Mouse (Mus musculus) C2C12 (cell line): Measurements from ENCODE around the gene Gabarap. TPM values are rescaled to one million over a fixed set of nuclear protein-coding genes. Genes with fewer than 3 reads are reported as not detected.
A peak's percentile ranks its signal among the peaks of the same experiment; 100 is the strongest.

Experiments
- H3K27me3 ChIP-seq: one replicate; pipeline ENCODE4 v1.6.1; 2011; ENCODE audit not compliant: control insufficient read depth, insufficient read depth, insufficient read length
- H3K36me3 ChIP-seq: one replicate; pipeline ENCODE4 v1.6.1; 2011; ENCODE audit not compliant: control insufficient read depth, insufficient read depth
- H3K4me3 ChIP-seq: one replicate; pipeline ENCODE4 v1.5.1; 2011; ENCODE audit warnings: mild to moderate bottlenecking, control low read depth; ENCODE audit not compliant: poor library complexity, insufficient read depth, severe bottlenecking
- H3K79me2 ChIP-seq: one replicate; pipeline ENCODE4 v1.6.1; 2011; ENCODE audit not compliant: control insufficient read depth, insufficient read depth
- H3K79me3 ChIP-seq: one replicate; pipeline ENCODE4 v1.6.1; 2011; ENCODE audit warnings: low read depth, control low read depth
- H3ac ChIP-seq: one replicate; pipeline ENCODE3; 2011; ENCODE audit warnings: low read depth; ENCODE audit not compliant: control insufficient read depth, insufficient read length
- CEBPB ChIP-seq: IDR thresholded peaks from one replicate; pipeline ENCODE4 v1.6.1; 2011; ENCODE audit warnings: low read depth, mild to moderate bottlenecking, control low read depth, moderate library complexity
- CTCF ChIP-seq: IDR thresholded peaks from one replicate; pipeline ENCODE4 v1.5.1; 2011; ENCODE audit not compliant: control insufficient read depth, insufficient read depth, insufficient read length
- FOSL1 ChIP-seq: IDR thresholded peaks from one replicate; pipeline ENCODE4 v1.8.0; 2011; ENCODE audit warnings: mild to moderate bottlenecking, low read length; ENCODE audit not compliant: poor library complexity, insufficient read depth, severe bottlenecking
- MAX ChIP-seq: IDR thresholded peaks from one replicate; pipeline ENCODE4 v1.6.1; 2011; ENCODE audit warnings: mild to moderate bottlenecking, control low read depth
- MYOD1 ChIP-seq: IDR thresholded peaks from one replicate; pipeline ENCODE4 v1.6.1; 2011; ENCODE audit warnings: low read depth; ENCODE audit not compliant: control insufficient read depth, insufficient read length
- MYOG ChIP-seq: IDR thresholded peaks from one replicate; pipeline ENCODE4 v1.6.1; 2011; ENCODE audit not compliant: control insufficient read depth, insufficient read length; ENCODE audit errors: extremely low read depth
- USF1 ChIP-seq: IDR thresholded peaks from one replicate; pipeline ENCODE4 v1.6.1; 2011; ENCODE audit warnings: low read depth, mild to moderate bottlenecking, control low read depth, moderate library complexity
- polyA plus RNA-seq: library from polyadenylated mRNA; unstranded; fragments of >200 nt; fragmentation: generic; extraction: Trizol; gene quantifications from one replicate; pipeline ENCODE4 v1.2.1, GENCODE M21; 2012; ENCODE audit warnings: missing spikeins

Gabarap gene
- polyA plus RNA-seq, 1 experiment, result 362 TPM

DNA sequence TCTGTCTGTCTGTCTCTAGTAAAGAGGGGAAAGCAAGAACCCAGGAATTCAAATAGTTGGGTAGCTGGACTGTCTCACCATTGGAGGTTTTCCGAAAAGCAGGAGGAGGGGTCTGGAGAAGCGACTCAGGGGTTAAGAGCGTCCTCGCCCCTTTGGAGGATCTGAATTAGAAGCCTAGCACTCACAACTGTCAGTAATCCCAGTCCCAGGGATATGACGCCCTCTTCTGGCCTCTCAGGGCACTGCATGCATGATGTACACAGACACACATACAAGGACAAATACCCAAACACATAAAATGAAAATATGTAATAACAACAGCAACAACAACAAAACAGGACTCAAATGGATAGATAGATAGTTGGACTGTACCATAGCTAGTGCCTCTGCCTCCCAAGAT, 30.3 kb upstream of the Gabarap start:
- peaks cover 20% of the 10 kb centered on the region for H3K27me3 ChIP-seq

DNA sequence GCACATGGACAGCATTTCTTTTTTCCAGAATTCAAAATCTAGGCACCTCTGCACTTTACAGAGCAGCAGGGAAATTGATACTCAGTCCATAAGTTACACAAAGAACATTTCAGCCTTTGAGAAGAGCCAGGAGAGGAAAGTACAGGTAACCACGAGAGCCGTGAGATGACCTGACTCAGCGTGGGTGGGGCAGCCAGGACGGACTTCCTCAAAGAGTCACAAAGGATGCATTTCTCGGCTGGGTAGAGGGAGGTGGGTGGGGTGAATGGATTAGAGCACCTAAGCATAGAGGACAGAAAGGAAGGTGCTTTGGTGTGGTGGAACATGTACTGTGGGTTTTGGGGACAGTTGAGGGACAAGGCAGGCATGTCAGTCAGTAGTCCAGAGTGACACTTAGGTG, 29.1 kb upstream of the Gabarap start:
- peaks cover 27% of the 10 kb centered on the region for H3K27me3 ChIP-seq
- TF ChIP-seq MYOG (no peak), CEBPB (no peak), CTCF (no peak), MYOD1 (no peak), FOSL1 (no peak)

More for the DNA sequence above, 30.3 kb upstream of the Gabarap start:
- Histone ChIP-seq H3K36me3 (no peaks in the 10 kb centered on the region), H3K79me3 (no peaks in the 10 kb centered on the region), H3ac (no peak overlapping the region), H3K79me2 (no peaks in the 10 kb centered on the region), H3K4me3 (no peak overlapping the region)
- no peak for TF ChIP-seq MYOD1
- no peak for TF ChIP-seq MYOG
- peak; percentile 2 for TF ChIP-seq CTCF
- TF ChIP-seq USF1, result no peak
- TF ChIP-seq MAX, result no peak

DNA sequence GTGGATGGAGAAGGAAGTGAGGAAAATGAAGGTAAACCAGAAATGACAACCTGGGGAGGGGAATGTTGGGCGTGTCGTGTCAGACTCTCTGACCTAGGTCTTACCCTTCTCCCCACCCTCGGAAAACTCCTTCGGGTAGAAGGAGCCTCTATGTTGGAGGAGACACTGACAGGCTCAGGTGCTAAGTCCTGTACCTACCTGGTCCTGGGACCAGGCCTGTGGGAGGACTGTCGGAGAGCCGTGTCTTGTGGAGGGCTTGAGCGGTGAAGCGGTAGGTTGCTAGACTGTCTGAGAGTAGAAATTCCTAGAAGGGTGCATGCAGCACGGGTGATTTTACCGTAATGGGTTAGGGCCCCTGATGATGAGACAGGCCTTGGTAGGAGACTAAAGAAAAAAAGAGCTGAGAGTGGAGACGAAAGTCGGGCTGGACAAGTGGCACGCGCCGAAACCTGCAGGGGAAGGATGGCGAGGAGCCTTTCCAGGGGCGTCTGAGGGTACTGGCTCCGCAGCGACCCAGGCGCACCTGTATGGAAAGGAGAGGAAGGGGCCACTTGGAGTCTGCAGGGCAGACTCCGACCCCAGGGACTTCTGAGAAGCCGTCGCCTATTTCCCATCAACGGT, 26.2 kb upstream of the Gabarap start, which contains the start of gene Cldn7:
TSS of gene Cldn7 (plus strand) at position 130 of the 621 bp plus-strand sequence.
- Histone ChIP-seq H3K36me3 (peaks cover 20% of the 10 kb centered on the region), H3ac (no peak within 1 kb of the TSS), H3K79me2 (no peaks in the 10 kb centered on the region), H3K27me3 (peaks cover 27% of the 10 kb centered on the region), H3K79me3 (no peaks in the 10 kb centered on the region), H3K4me3 (no peak within 1 kb of the TSS)
- TF ChIP-seq FOSL1 (no peak), USF1 (no peak), CTCF (no peak), MYOG (no peak), CEBPB (no peak), MYOD1 (no peak), MAX (no peak)

More for the DNA sequence above, 29.1 kb upstream of the Gabarap start:
- H3K36me3 ChIP-seq, result no peaks in the 10 kb centered on the region
- no peaks in the 10 kb centered on the region for H3K79me2 ChIP-seq
- no peak overlapping the region for H3K4me3 ChIP-seq
- H3K79me3 ChIP-seq, result no peaks in the 10 kb centered on the region
- H3ac ChIP-seq, result no peak overlapping the region

DNA sequence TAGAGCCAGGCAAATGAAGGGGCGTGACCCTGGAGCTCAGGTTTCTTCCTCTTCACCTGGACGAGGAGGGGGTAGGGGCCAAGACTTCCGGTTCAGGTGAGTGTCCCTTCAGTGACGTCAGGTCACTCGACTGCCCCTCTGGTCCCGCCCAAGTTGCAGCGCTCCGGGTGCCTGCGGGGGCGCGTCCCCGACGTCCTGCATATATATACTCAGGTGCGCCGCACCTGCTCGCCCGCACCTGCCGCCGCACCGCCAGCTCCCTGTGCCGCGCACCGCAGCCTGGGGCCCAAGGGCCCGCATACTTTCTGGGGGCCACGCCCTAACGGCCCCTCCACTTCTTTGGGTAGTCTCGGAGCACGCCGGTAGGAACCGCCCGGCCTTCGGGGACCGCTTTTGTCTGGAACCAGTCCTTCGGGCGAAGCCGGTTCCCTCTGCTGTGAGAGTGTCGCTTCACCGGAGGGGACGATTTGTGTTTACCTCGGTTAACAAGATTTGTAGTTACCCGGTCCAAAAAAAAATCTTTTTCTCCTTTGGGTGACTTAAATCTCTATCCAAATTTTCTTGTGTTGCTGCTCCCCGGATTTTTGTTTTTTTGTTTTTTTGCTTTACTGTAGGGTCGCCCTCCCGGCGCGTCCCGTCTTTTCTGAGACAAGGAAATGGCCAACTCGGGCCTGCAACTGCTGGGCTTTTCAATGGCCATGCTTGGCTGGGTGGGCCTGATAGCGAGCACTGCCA, 25.5 kb upstream of the Gabarap start:
- H3K27me3 ChIP-seq, result peaks cover 27% of the 10 kb centered on the region
- H3ac ChIP-seq, result no peak overlapping the region
- TF ChIP-seq CTCF (no peak), FOSL1 (no peak), MYOD1 (no peak), USF1 (no peak), CEBPB (no peak), MYOG (no peak), MAX (no peak)
- H3K4me3 ChIP-seq, result no peak overlapping the region
- no peaks in the 10 kb centered on the region for H3K79me2 ChIP-seq
- no peaks in the 10 kb centered on the region for H3K79me3 ChIP-seq
- peaks cover 27% of the 10 kb centered on the region for H3K36me3 ChIP-seq

DNA sequence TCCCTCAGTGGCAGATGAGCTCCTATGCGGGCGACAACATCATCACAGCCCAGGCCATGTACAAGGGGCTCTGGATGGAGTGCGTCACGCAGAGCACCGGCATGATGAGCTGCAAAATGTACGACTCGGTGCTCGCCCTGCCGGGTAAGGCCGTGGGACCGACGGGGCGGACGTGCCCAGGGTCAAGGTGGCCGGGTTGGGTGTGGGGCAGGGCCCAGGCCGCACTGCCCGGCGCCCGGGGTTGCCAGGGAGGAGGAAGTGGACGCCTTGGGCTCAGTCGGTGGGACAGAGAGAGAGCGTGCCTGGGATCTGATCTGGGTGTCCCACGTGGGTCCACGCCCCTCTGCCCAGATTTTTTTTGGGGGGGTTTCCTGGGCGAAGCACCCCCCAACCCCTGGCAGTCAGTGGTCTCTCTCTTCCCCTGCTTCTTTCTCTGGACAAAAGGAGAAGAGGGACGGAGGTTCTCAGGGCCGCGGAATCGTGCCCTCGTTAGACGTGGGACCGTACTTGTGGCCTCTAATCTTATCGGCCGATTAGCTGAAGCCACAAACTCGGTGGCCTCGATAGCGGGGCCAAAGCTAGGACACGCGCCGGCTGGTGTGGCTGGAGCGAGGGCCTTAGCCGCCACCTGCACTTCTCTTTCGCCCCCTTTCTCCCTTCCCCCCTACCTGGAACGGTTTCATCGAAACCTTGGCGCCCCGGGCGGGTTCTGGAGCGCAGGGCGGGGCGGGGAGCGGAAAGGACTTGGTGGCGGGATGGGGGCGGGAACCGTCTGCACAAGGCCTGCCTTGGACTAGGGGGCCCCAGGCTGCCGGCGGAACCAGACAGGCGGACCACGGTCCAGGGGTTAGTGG, 24.7 kb upstream of the Gabarap start:
- Histone ChIP-seq H3K79me3 (no peaks in the 10 kb centered on the region), H3K79me2 (no peaks in the 10 kb centered on the region), H3ac (no peak overlapping the region), H3K27me3 (peaks cover 27% of the 10 kb centered on the region), H3K4me3 (no peak overlapping the region), H3K36me3 (peaks cover 27% of the 10 kb centered on the region)
- TF ChIP-seq FOSL1, result no peak
- no peak for TF ChIP-seq CEBPB
- no peak for TF ChIP-seq MAX
- TF ChIP-seq MYOG, result no peak
- TF ChIP-seq MYOD1, result no peak
- TF ChIP-seq CTCF, result no peak
- TF ChIP-seq USF1, result no peak
